Mouse (Mus musculus) hindbrain, embryonic 12.5 days (tissue): Measurements from ENCODE around the gene Ar. TPM values are rescaled to one million over a fixed set of nuclear protein-coding genes. Genes with fewer than 3 reads are reported as not detected.

ENCODE experiments used
- ATAC-seq: fragments of 200-750 bp; cut with Nextera tagmentation; 2 replicates; pipeline ENCODE4 v1.8.0; 2017; ENCODE audit warnings: moderate TSS enrichment; ENCODE audit not compliant: low FRiP score
- H3K27ac ChIP-seq: fragments of 300-500 bp; sonication (generic); 2 replicates; pipeline ENCODE4 v1.5.1; 2016; ENCODE audit warnings: mild to moderate bottlenecking
- H3K27me3 ChIP-seq: fragments of 300-500 bp; sonication (generic); 2 replicates; pipeline ENCODE4 v1.6.1; 2016; ENCODE audit warnings: mild to moderate bottlenecking
- H3K36me3 ChIP-seq: fragments of 300-500 bp; sonication (generic); 2 replicates; pipeline ENCODE4 v1.6.1; 2016; ENCODE audit warnings: mild to moderate bottlenecking
- H3K4me1 ChIP-seq: fragments of 300-500 bp; sonication (generic); 2 replicates; pipeline ENCODE4 v1.6.1; 2016
- H3K4me2 ChIP-seq: fragments of 300-500 bp; sonication (generic); replicated peaks from 2 replicates; pipeline ENCODE4 v1.6.1; 2016; ENCODE audit warnings: mild to moderate bottlenecking
- H3K4me3 ChIP-seq: fragments of 300-500 bp; sonication (generic); 2 replicates; pipeline ENCODE4 v1.5.1; 2016; ENCODE audit warnings: mild to moderate bottlenecking
- H3K9ac ChIP-seq: fragments of 300-500 bp; sonication (generic); 2 replicates; pipeline ENCODE4 v1.6.1; 2016; ENCODE audit warnings: mild to moderate bottlenecking, moderate library complexity
- H3K9me3 ChIP-seq: fragments of 300-500 bp; sonication (generic); replicated peaks from 2 replicates; pipeline ENCODE4 v1.6.1; 2016; ENCODE audit warnings: mild to moderate bottlenecking
- WGBS: fragments of 180-500 bp; shearing (Covaris S2); methylation state at CpG from one replicate; pipeline ENCODE4 v1.1.7; 2016; 5-methylcytosine and 5-hydroxymethylcytosine counted together
- polyA plus RNA-seq: library from polyadenylated mRNA; unstranded; fragments of >200 nt; fragmentation: Nextera tagmentation; extraction: Ambion mirVana; gene quantifications from 2 replicates; pipeline ENCODE4 v1.2.1, GENCODE M21; 2016

Gene Ar
- polyA plus RNA-seq, 1 experiment from 2014 or later, result 0.08 TPM

DNA sequence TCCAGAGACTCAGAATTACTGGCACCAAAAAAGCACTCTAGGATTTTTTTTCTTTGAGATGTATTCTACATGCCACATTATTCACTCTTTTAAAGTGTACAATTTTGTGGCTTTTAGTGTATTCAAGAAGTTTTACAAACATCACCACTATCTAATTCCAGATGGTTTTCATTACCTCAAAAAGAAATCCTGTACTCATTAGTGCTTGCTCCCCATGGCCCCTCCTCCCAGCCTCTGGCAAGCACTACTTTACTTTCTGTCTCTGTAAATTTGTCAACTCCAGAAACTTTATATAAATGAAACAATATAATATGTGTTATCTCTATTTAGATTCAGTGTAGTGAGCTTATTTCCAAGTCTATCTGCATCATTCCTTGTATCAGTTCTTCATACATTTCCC, 122.8 kb downstream of the Ar start:
- Histone ChIP-seq H3K27ac (no peak overlapping the region), H3K4me3 (no peak overlapping the region), H3K9me3 (no peaks in the 10 kb centered on the region), H3K9ac (no peak overlapping the region), H3K36me3 (no peaks in the 10 kb centered on the region), H3K4me2 (no peak overlapping the region), H3K27me3 (no peaks in the 10 kb centered on the region), H3K4me1 (no peaks in the 10 kb centered on the region)
- no peak for ATAC-seq

DNA sequence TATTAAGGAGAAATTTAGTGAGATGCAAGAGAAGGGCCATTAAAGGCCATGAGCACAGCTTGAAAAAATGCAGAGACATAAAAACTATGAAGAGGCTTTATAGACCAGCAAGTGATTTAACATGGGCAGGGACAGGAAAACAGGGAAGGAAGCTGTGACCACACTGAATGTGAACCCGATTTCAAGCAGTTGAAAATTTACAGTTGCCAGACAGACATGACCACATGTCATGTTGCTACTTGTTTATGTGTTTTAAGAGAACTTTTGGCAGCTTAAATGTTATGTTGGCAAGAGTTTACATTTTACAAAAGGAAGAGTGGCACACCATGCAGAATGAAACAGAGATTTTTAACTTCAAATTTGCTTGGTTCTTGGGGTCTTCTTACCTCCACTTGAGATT, 143.2 kb downstream of the Ar start:
- H3K27me3 ChIP-seq, result no peaks in the 10 kb centered on the region
- WGBS, result 70% methylated on average over 1 of the region's 1 CpGs
- H3K4me1 ChIP-seq, result no peaks in the 10 kb centered on the region
- H3K9ac ChIP-seq, result no peak overlapping the region
- no peaks in the 10 kb centered on the region for H3K9me3 ChIP-seq
- no peak overlapping the region for H3K27ac ChIP-seq
- ATAC-seq, result no peak
- no peaks in the 10 kb centered on the region for H3K36me3 ChIP-seq
- H3K4me2 ChIP-seq, result no peak overlapping the region
- H3K4me3 ChIP-seq, result no peak overlapping the region

DNA sequence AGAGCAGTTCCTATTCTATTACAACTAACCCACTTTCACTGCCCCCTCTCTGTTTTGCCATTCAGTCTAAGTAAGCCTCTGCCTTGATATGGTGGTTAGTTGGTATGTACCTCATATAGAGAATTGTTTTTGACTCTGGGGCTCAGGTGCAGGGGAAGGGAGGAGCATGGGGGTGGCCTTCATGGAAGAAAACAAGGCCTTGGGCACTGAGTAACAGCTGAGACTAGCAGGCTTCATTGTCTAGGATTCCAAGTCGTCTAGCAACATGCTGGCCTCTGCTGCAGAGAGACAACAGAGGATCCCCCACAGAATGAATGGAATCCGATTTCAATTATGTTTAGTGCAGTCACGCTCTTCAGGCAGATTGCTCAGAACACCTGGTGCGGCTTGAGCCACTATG, 152.1 kb downstream of the Ar start:
- peak; percentile 56; the same call in 1 of the 2 replicates for ATAC-seq
- no peaks in the 10 kb centered on the region for H3K36me3 ChIP-seq
- no peak overlapping the region for H3K4me2 ChIP-seq
- no peaks in the 10 kb centered on the region for H3K27me3 ChIP-seq
- no peak overlapping the region for H3K9ac ChIP-seq
- no peaks in the 10 kb centered on the region for H3K4me1 ChIP-seq
- H3K9me3 ChIP-seq, result no peaks in the 10 kb centered on the region
- WGBS, result 47% methylated on average over 4 of the region's 4 CpGs
- H3K27ac ChIP-seq, result no peak overlapping the region
- no peak overlapping the region for H3K4me3 ChIP-seq

DNA sequence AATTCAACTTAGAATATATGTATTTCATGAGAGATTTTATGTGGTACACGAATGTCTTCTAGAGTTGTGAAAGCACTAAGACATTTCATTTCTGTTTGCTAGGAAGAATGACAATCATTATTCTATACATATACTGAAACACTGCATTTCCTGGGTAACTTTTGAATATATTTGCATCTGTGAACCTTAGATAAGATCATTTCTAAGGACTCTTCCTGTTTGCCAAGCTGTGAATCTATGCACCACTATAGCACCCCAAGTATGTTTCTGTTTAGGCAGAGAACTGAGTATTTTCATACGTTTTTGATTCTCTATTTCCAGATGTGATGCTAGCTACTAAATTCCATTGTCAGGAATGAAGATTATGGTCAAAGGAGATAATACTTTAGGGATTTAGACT, 153.4 kb downstream of the Ar start:
- H3K9ac ChIP-seq, result no peak overlapping the region
- H3K4me2 ChIP-seq, result no peak overlapping the region
- no peaks in the 10 kb centered on the region for H3K36me3 ChIP-seq
- H3K9me3 ChIP-seq, result no peaks in the 10 kb centered on the region
- H3K27me3 ChIP-seq, result no peaks in the 10 kb centered on the region
- no peak overlapping the region for H3K4me3 ChIP-seq
- 64% methylated on average over 2 of the region's 2 CpGs for WGBS
- no peak for ATAC-seq
- H3K27ac ChIP-seq, result no peak overlapping the region
- H3K4me1 ChIP-seq, result no peaks in the 10 kb centered on the region

DNA sequence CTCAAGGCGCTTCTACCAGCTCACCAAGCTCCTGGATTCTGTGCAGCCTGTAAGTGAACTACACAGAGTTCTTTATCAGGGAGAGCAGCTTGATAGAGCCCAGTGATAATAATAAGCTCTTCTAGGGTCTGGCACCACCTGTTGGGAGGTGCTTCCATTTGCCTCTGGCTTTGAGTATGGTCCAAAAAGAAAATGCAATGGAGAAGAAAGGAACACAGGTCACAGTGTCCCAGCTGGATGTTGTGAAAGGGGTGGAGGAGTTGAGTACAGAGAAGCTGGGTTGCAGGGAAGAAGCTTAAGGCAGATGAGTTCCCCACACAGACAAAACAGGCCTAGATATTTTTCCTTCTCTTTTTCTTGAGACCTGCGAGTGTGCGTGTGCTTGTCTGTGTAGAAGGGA, 167.4 kb downstream of the Ar start:
- WGBS, result 84% methylated on average over 1 of the region's 3 CpGs
- H3K36me3 ChIP-seq, result no peaks in the 10 kb centered on the region
- ATAC-seq, result no peak

DNA sequence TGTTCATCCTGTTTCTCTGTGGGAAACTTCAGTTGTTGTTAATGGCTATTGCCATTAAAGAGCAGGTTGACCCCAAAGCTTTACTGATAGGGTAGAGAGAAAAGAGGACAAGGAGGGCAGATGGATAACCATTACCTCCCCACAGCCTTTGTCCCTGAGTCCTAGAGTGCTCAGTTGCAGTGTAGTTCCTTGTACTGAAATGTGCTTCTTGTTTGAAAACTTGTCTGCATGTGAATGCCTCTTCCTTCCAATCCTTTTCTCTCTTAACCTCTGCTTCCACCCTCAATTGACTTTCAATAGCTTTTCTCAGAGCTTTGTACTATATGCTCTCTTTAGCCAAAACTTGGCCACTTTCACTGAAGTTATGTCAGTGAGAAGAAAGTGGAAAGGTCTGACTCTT, 168.9 kb downstream of the Ar start:
- no peaks in the 10 kb centered on the region; the same call in 1 of the 2 replicates for H3K27me3 ChIP-seq
- no peaks in the 10 kb centered on the region for H3K36me3 ChIP-seq
- ATAC-seq, result no peak
- H3K9me3 ChIP-seq, result no peaks in the 10 kb centered on the region
- no peak overlapping the region for H3K9ac ChIP-seq
- H3K4me3 ChIP-seq, result no peak overlapping the region
- H3K4me2 ChIP-seq, result no peak overlapping the region
- H3K27ac ChIP-seq, result no peak overlapping the region
- H3K4me1 ChIP-seq, result no peaks in the 10 kb centered on the region

More for the DNA sequence above, 167.4 kb downstream of the Ar start:
- no peaks in the 10 kb centered on the region for H3K9me3 ChIP-seq
- H3K4me3 ChIP-seq, result no peak overlapping the region
- H3K27ac ChIP-seq, result no peak overlapping the region
- no peak overlapping the region for H3K4me2 ChIP-seq
- H3K27me3 ChIP-seq, result no peaks in the 10 kb centered on the region; the same call in 1 of the 2 replicates
- no peak overlapping the region for H3K9ac ChIP-seq
- H3K4me1 ChIP-seq, result no peaks in the 10 kb centered on the region

DNA sequence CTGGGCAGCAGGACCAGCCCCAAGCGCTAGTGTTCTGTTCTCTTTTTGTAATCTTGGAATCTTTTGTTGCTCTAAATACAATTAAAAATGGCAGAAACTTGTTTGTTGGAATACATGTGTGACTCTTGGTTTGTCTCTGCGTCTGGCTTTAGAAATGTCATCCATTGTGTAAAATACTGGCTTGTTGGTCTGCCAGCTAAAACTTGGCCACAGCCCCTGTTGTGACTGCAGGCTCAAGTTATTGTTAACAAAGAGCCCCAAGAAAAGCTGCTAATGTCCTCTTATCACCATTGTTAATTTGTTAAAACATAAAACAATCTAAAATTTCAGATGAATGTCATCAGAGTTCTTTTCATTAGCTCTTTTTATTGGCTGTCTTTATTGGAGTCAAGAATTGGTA, 174.5 kb downstream of the Ar start:
- Histone ChIP-seq H3K9me3 (no peaks in the 10 kb centered on the region), H3K4me3 (no peak overlapping the region), H3K9ac (no peak overlapping the region), H3K36me3 (no peaks in the 10 kb centered on the region), H3K27ac (no peak overlapping the region), H3K4me2 (no peak overlapping the region), H3K27me3 (no peaks in the 10 kb centered on the region), H3K4me1 (no peaks in the 10 kb centered on the region)
- ATAC-seq, result no peak
- 83% methylated on average over 2 of the region's 2 CpGs for WGBS

DNA sequence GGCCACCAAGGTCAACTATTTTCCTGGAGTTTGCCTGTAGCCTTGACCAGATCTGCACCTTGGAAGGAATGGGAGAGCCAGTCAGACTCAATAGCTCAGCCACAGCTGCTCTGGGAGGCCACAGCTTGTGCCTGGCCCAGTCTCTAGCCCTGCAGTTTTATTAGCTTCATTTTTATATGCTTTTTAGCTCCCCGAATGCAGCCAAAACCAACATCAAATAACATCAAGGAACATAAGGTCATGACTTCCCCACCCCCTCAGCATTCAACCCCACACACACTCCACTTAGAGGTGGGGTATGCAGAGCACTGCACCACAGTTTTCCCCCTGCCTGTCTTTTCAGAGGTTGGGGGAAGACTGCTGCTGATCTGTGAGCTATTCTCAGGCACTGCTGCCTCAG, 198.9 kb downstream of the Ar start:
- no peak for ATAC-seq
- no peaks in the 10 kb centered on the region for H3K27me3 ChIP-seq
- no peak overlapping the region for H3K4me3 ChIP-seq
- H3K9me3 ChIP-seq, result no peaks in the 10 kb centered on the region
- H3K9ac ChIP-seq, result no peak overlapping the region
- H3K4me1 ChIP-seq, result no peaks in the 10 kb centered on the region
- WGBS, result 63% methylated on average over 1 of the region's 1 CpGs
- H3K36me3 ChIP-seq, result no peaks in the 10 kb centered on the region
- H3K4me2 ChIP-seq, result no peak overlapping the region
- no peak overlapping the region for H3K27ac ChIP-seq

DNA sequence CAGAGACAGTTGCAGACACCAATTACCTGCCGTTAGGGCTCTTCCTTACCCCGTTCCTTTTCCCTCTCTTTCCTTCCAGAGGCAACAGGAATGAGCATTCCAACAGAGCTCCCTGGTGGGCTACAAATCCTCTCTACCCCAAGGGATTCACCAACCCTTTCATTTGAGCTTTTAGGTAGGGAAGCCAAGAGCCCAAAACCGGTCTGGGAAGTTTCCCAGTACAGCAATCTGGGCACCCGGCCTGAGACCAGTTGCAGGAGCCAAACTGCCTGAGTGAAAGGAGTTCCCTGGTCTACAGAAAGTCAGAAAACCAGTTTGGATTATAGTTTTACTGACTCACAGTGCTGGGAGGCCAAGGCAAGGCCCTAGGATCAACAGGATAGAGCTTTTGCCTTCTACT, 199.5 kb downstream of the Ar start:
- no peak overlapping the region for H3K4me2 ChIP-seq
- H3K9ac ChIP-seq, result no peak overlapping the region
- H3K9me3 ChIP-seq, result no peaks in the 10 kb centered on the region
- H3K4me1 ChIP-seq, result no peaks in the 10 kb centered on the region
- no peaks in the 10 kb centered on the region for H3K36me3 ChIP-seq
- H3K4me3 ChIP-seq, result no peak overlapping the region
- no peak overlapping the region for H3K27ac ChIP-seq
- no peaks in the 10 kb centered on the region for H3K27me3 ChIP-seq
- no peak for ATAC-seq
- WGBS, result 43% methylated on average over 4 of the region's 4 CpGs
